Mouse (Mus musculus) neural tube, embryonic 10.5 days (tissue): ENCODE data around the gene Dgat2.

Experiments used
- DNase-seq: peaks from one replicate; pipeline ENCODE4 v3.0.0-alpha.2; 2017; ENCODE audit warnings: low spot score; ENCODE audit errors: extremely low spot score

Dgat2 gene

GRCm38 (mm10) chr7:99140511-99140910 is 42.0 kb downstream of the Dgat2 start:
- DNase-seq: no peak

- peak; percentile 41 for DNase-seq
Measured at GRCm38 (mm10) chr7:99139841-99140491, 42.6 kb downstream of the Dgat2 start.

DNA sequence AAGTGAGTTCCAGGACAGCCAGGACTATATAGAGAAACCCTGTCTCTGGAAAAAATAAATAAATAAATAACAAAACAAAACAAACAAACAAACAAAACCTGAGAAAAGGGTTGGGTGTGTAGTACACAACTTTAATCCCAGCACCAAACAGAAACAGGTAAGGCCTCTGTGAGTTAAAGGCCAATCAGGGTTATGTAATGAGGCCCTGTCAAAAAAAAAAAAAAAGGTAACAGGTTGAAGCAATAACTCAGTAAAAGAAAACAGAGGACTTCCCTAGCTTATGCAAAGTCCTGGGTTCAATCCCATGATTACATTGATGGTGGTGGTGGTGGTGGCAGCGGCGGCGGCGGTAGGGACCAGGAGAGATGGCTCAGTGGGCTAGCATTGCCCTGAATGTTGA is 45.0 kb downstream of the Dgat2 start:
- no peak for DNase-seq

GRCm38 (mm10) chr7:99136789-99137188 is 45.7 kb downstream of the Dgat2 start:
- no peak for DNase-seq

- no peak for DNase-seq
Measured at GRCm38 (mm10) chr7:99133811-99134402, 48.6 kb downstream of the Dgat2 start.

DNA sequence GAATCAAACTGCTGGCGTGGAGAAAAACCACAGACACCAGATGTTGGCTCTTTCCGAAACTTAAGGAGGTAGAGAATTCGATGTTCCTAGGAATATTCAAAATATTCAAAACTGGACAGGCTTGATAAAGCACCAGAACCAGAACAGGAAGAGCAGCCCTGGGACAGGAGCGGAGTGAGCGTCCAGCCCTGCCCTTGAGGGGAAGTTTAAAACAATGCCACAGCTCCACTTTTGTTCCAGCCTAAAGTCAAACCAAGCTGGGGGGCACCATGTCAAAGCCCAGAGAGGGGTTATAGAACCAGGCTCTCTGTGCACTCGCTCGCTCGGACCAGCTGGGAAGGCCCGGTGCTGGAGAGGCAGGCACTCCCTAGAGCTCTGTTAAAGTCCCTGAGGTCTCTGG is 49.9 kb downstream of the Dgat2 start:
- DNase-seq: no peak

GRCm38 (mm10) chr7:99131819-99132353 is 50.6 kb downstream of the Dgat2 start:
- no peak for DNase-seq

- DNase-seq: no peak
Measured at GRCm38 (mm10) chr7:99128965-99129364, 53.6 kb downstream of the Dgat2 start.

- DNase-seq: no peak
Measured at GRCm38 (mm10) chr7:99128020-99128950, 54.2 kb downstream of the Dgat2 start.

DNA sequence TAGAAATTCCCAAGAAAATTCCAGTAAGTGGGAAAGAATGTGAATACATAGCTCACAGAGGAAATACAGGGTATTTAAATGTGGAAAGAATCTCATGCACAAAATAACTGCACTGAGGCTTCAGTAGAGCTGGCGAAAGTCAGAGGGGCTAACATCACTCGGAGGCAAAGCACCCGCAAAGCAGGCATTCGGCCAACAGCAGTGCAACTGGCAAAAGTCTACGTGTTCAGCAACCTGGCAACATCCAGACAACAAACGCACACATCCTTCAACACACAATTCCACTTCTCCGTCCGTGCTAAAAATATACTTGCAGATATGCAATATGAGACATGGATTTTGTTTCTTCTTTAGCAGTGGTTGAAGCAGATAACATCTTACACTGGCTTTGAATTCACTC is 56.5 kb downstream of the Dgat2 start:
- DNase-seq: no peak

DNA sequence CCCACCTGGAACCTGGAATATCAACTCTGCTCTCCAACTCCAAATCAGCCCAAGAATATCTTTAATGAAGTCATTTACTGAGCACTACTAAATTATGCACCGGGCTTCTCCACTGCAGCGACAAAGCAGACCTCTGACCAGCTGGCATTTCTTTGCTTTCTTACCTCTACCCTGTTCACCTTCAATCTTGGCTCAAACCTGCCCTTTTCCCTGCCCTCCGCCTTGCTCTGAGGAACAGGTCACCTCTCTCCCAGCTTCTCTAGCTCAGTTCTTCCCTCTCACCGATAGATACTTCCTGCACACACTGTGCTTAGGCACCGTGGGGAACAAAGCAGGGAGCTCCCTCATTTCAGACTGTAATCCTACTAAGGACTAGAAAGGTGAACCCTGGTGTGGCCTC is 59.9 kb downstream of the Dgat2 start:
- no peak for DNase-seq

DNA sequence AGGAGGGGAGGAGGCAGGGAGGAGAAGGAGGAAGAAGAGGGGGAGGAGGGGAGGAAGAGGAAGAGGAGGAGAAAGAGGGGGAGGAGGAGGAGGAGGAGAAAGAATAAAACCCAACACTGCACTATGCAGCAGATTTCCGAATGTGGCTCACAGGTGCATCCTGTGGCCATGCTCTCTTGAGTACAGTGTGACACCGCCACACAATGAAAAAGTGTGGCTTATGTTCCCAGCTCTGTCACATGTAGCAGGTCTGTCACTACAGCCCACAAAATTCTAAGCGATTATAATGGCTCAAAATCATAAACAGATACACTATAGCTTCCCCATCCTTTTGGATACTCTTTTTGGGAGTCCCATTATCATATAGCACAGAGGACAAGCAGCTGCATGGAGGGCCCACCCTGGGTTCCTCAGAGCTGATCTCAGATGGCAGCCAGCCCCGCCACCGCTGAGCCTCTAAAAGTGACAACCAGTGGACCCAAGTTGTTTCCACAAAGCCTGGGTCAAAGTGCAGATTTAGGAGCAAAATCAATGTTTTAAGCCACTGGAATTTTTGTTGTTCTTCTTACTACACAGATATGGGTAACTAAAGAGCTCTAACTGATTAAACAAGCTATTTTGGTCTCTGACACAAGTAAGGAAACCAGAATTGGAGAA is 61.5 kb downstream of the Dgat2 start:
- no peak for DNase-seq

DNA sequence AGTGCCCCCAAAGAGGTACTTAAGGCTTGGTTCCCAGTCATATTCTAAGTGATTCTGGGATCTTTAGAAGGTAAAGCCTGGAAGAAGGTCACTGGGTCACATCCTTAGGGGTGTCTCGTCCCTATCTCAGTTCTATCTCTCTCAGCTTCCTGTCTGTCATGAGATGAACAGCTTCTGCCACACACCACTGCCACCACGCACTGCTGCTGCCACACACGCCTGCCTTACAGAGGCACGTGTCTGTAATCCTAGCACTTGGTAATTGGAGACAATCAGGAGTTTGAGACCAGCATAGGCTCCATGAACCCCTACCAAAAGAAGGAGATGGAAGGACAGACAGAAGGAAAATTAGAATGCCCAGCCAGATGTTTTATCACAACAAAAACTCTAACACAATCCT is 62.4 kb downstream of the Dgat2 start:
- DNase-seq: no peak

DNA sequence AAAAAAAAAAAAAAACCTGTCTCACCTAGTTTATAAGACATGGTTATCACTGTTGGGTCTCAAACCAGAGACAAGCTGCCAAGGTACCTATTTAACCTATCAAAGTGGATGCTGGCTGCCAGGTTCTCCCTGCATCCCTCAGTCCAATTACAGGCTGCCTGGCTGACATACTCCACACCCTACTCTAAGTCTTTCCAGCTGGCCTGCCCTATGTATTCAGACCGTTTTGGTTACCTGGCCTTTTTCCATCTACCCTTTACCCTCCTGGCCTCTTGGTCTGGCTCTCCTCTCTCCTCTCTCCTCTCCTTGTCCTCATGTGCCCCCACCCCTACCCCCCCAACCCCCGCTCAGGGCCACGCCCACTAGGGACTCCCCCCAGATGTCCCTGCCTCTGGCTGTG is 65.7 kb downstream of the Dgat2 start:
- no peak for DNase-seq

DNA sequence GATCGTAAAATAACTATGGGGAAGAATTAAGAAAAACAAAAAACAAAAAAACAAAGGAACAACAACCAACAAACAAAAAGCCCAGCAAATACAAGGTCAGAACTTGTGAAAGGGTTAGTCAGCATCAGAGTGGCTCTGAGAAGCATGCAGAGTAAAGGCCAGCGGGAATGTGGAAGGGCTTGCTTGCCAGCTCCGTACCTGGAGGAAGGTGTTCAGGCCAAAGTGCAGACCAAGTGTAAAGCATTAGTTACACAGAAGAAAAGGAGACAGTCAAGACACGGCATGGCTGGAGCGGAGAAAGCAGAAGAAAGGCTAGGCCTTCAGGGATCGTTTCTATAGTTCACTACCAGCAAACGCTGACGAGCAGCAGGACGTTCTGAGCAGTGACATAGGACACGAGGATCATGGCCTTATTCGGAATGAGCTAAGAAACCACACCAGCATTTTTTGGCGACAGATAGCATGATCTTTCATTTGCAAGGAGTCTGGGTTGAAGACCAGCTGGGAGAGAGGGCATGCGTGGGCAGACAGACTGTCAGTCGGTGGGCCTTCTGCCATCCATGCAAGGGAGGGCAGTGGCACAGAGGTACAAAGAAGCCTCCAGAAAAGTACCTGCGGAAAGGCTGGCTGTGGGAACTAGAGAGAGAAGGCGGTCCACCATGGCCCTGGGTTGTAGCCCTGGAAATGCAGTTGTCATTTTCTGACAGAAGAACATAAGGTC is 68.4 kb downstream of the Dgat2 start:
- no peak for DNase-seq

- DNase-seq: no peak
Measured at GRCm38 (mm10) chr7:99107566-99107965, 75.0 kb downstream of the Dgat2 start.

GRCm38 (mm10) chr7:99106714-99107270 is 75.7 kb downstream of the Dgat2 start:
- DNase-seq: no peak
